Comparison of ENCODE assay signal across 11 mouse cellular contexts in genomic region chr1:178448271-178448744, GRCm38 (mm10). TPM values are rescaled to one million over a fixed set of nuclear protein-coding genes. Genes with fewer than 3 reads are reported as not detected.
DNase-seq lines count a peak whose midpoint lies in the region; ATAC-seq and TF ChIP-seq lines count a peak whose summit lies in the region.
"Had no signal": no experiment of that assay in that cellular context is flagged by ENCODE, and none has a peak within 500 bp of the region (broad histone marks: within the 10 kb centered on the region; RNA-seq: fewer than 3 reads in every experiment).

No protein-coding gene starts in this region.

- peak overlapping the region; percentile 82 for H3K27ac ChIP-seq in heart, embryonic 11.5 days (ENCODE audit: low read depth, low read length)
- H3K27ac ChIP-seq in olfactory bulb, adult 2 months (ENCODE audit: insufficient read depth, low read depth, low read length), result peak overlapping the region; percentile 69
- no peak overlapping the region for H3K27ac ChIP-seq in limb, embryonic 10.5 days
- H3K27ac ChIP-seq: embryonic facial prominence, embryonic 13.5 days; limb, embryonic 15.5 days; neural tube, embryonic 13.5 days had no signal

- no peak for TF ChIP-seq POLR2A in olfactory bulb, adult 2 months (IDR thresholded peaks at IDR 0.05; ENCODE audit: insufficient read depth, low read depth, low read length)

- H3K27me3 ChIP-seq in heart, embryonic 11.5 days (ENCODE audit: control insufficient read depth, insufficient read depth, low read length), result no peaks in the 10 kb centered on the region
- H3K27me3 ChIP-seq in limb, embryonic 10.5 days (ENCODE audit: low read depth, poor library complexity, severe bottlenecking), result no peaks in the 10 kb centered on the region
- H3K27me3 ChIP-seq: embryonic facial prominence, embryonic 13.5 days; limb, embryonic 15.5 days; neural tube, embryonic 13.5 days had no signal

- TF ChIP-seq CTCF in olfactory bulb, adult 2 months (IDR thresholded peaks at IDR 0.05; ENCODE audit: insufficient read depth, low read depth, low read length), result no peak

- no peaks in the 10 kb centered on the region for H3K9me3 ChIP-seq in heart, embryonic 11.5 days (replicated peaks; ENCODE audit: control insufficient read depth, low read length)
- no peaks in the 10 kb centered on the region for H3K9me3 ChIP-seq in limb, embryonic 10.5 days (replicated peaks)
- H3K9me3 ChIP-seq: embryonic facial prominence, embryonic 13.5 days; limb, embryonic 15.5 days had no signal

- H3K4me1 ChIP-seq in heart, embryonic 11.5 days (ENCODE audit: control insufficient read depth, insufficient read depth, low read length), result peaks cover 5% of the 10 kb centered on the region
- H3K4me1 ChIP-seq in olfactory bulb, adult 2 months (ENCODE audit: control insufficient read depth, insufficient read depth, low read length), result peaks cover 5% of the 10 kb centered on the region
- H3K4me1 ChIP-seq in limb, embryonic 10.5 days, result 0 out of 2 replicates have a peak, but pooled peaks cover 2% of the 10 kb centered on the region
- H3K4me1 ChIP-seq: embryonic facial prominence, embryonic 13.5 days; limb, embryonic 15.5 days; neural tube, embryonic 13.5 days had no signal

- H3K4me2 ChIP-seq in heart, embryonic 11.5 days, result peak overlapping the region; percentile 41
- H3K4me2 ChIP-seq: embryonic facial prominence, embryonic 13.5 days; limb, embryonic 15.5 days; neural tube, embryonic 13.5 days had no signal

- peak overlapping the region; percentile 50; the same call in 1 of the 2 replicates for H3K9ac ChIP-seq in heart, embryonic 11.5 days (ENCODE audit: low read depth, low read length)
- H3K9ac ChIP-seq: embryonic facial prominence, embryonic 13.5 days; limb, embryonic 15.5 days; neural tube, embryonic 13.5 days had no signal

- no peaks in the 10 kb centered on the region for H3K36me3 ChIP-seq in heart, embryonic 11.5 days (ENCODE audit: control insufficient read depth, insufficient read depth, low read length)
- H3K36me3 ChIP-seq in limb, embryonic 10.5 days, result no peaks in the 10 kb centered on the region
- H3K36me3 ChIP-seq: embryonic facial prominence, embryonic 13.5 days; limb, embryonic 15.5 days; neural tube, embryonic 13.5 days had no signal

- intact Hi-C loops in left cerebral cortex, postnatal 14 days (cut with DNase I), result loop anchor here (2.0 to 5.0 kb wide), 3 partner anchors 41 to 131 kb away; partner anchors contain the start of genes Cox20, Efcab2 and Hnrnpu

- H3K4me3 ChIP-seq in heart, embryonic 11.5 days (ENCODE audit: low read depth, low read length), result no peak overlapping the region
- no peak overlapping the region for H3K4me3 ChIP-seq in olfactory bulb, adult 2 months (ENCODE audit: insufficient read depth, low read depth, low read length)
- H3K4me3 ChIP-seq in limb, embryonic 10.5 days, result no peak overlapping the region
- H3K4me3 ChIP-seq: embryonic facial prominence, embryonic 13.5 days; limb, embryonic 15.5 days; neural tube, embryonic 13.5 days had no signal

- ATAC-seq in heart, embryonic 11.5 days (replicated peaks; ENCODE audit: insufficient number of reproducible peaks, low FRiP score, low TSS enrichment), result peak; percentile 80

- DNase-seq in left cerebral cortex, postnatal 14 days (ENCODE audit: low spot score in 2 of 2), result peak; percentile 7
- no peak for DNase-seq in left cerebral cortex, adult 18-20 months (ENCODE audit: low spot score in 2 of 2)
- DNase-seq in cerebellum, adult 11 months, result peak; percentile 33
- no peak for DNase-seq in retina, embryonic 14.5 days (ENCODE audit: low spot score)
- no peak for DNase-seq in limb, embryonic 10.5 days (ENCODE audit: low spot score)
- no peak for DNase-seq in layer of hippocampus, postnatal 25 days (ENCODE audit: extremely low spot score in 1 of 2, low spot score in 1 of 2)

- whole genome bisulfite sequencing in heart, embryonic 11.5 days (ENCODE audit: insufficient replicate concordance), result 16% methylated on average over 6 of the region's 6 CpGs
- whole genome bisulfite sequencing in olfactory bulb, adult 2 months, result 24% methylated on average over 6 of the region's 6 CpGs
- WGBS in limb, embryonic 10.5 days, result 66% methylated on average over 6 of the region's 6 CpGs

RNA-seq across cellular contexts. Expression of gene Efcab2, which starts 42.4 kb away (rescaled TPM):
- total RNA-seq in left cerebral cortex, postnatal 14 days (2021), result 10 to 100 TPM in 1 of 2 experiments, 1 to 10 TPM in 1; 9.8 to 11.3 TPM
- total RNA-seq in left cerebral cortex, adult 18-20 months (2021), result 10 to 100 TPM in 1 of 2 experiments, 1 to 10 TPM in 1; 9.9 to 12.1 TPM
- polyA plus RNA-seq in heart, embryonic 11.5 days (2014; fragmentation: Nextera tagmentation; extraction: Ambion mirVana), result 10.7 and 12.7 TPM in 2 replicates
- not detected in 2 replicates for polyA plus RNA-seq in olfactory bulb, adult 2 months (2012; ENCODE audit: insufficient read depth, insufficient read length, low replicate concordance, missing spikeins)
- 4.0 and 4.6 TPM in 2 replicates for polyA plus RNA-seq in limb, embryonic 10.5 days (2016; fragmentation: Nextera tagmentation; extraction: Ambion mirVana)
- 10 to 100 TPM in 1 of 2 experiments, 1 to 10 TPM in 1; 8.1 to 10.1 TPM for total RNA-seq in layer of hippocampus, postnatal 25 days (2021)

Comparison
In these comparisons a context has a peak if more than half of its experiments do, and no peak if none do; other contexts are left out.
1. DNase-seq: peak in left cerebral cortex, postnatal 14 days (2 of 2) and cerebellum, adult 11 months (single experiment); none in left cerebral cortex, adult 18-20 months (0 of 2), retina, embryonic 14.5 days (single experiment), limb, embryonic 10.5 days (single experiment) and layer of hippocampus, postnatal 25 days (0 of 2).